Mouse (Mus musculus) gonadal fat pad, adult 2 months (tissue): ENCODE data around the gene Atn1. TPM values are rescaled to one million over a fixed set of nuclear protein-coding genes. Genes with fewer than 3 reads are reported as not detected.

ENCODE experiments used
- DNase-seq: peaks from one replicate; pipeline ENCODE4 v3.0.0-alpha.2; 2012; ENCODE audit warnings: low read depth
- polyA plus RNA-seq: library from polyadenylated mRNA; depleted of rRNA; stranded (reverse); fragments of >200 nt; gene quantifications from 2 replicates; pipeline ENCODE4 v1.2.3, GENCODE M21; 2012

Gene Atn1
- polyA plus RNA-seq, 1 experiment = 22.4 TPM

- DNase-seq = no peak
Observed at GRCm38 (mm10) chr6:124740888-124741761, 15.2 kb downstream of the Atn1 start, which contains the start of gene Grcc10. Gene Grcc10 (minus strand): TSS chr6:124741374.

GRCm38 (mm10) chr6:124740211-124740887 lies 16.0 kb downstream of the Atn1 start:
- no peak for DNase-seq

GRCm38 (mm10) chr6:124739231-124739796 lies 17.0 kb downstream of the Atn1 start:
- DNase-seq = no peak

- DNase-seq = no peak
Observed at GRCm38 (mm10) chr6:124738511-124739023, 17.8 kb downstream of the Atn1 start, which contains the start of gene Ptpn6. Gene Ptpn6 (minus strand): TSS chr6:124738714.

- DNase-seq = no peak
Observed at GRCm38 (mm10) chr6:124737040-124737439, 19.3 kb downstream of the Atn1 start.

- no peak for DNase-seq
Observed at GRCm38 (mm10) chr6:124734417-124734816, 21.9 kb downstream of the Atn1 start.

- DNase-seq = no peak
Observed at GRCm38 (mm10) chr6:124732476-124733370, 23.6 kb downstream of the Atn1 start.

GRCm38 (mm10) chr6:124731038-124731437 lies 25.3 kb downstream of the Atn1 start:
- no peak for DNase-seq

GRCm38 (mm10) chr6:124729850-124730705 lies 26.2 kb downstream of the Atn1 start:
- DNase-seq = no peak

- DNase-seq = no peak
Observed at GRCm38 (mm10) chr6:124728621-124729020, 27.7 kb downstream of the Atn1 start.

- DNase-seq = no peak
Observed at GRCm38 (mm10) chr6:124724472-124724871, 31.9 kb downstream of the Atn1 start.

GRCm38 (mm10) chr6:124723541-124723940 lies 32.8 kb downstream of the Atn1 start:
- no peak for DNase-seq

- DNase-seq = no peak
Observed at GRCm38 (mm10) chr6:124722876-124723473, 33.3 kb downstream of the Atn1 start.

GRCm38 (mm10) chr6:124720904-124721303 lies 35.4 kb downstream of the Atn1 start:
- no peak for DNase-seq

GRCm38 (mm10) chr6:124719354-124719978 lies 36.9 kb downstream of the Atn1 start:
- no peak for DNase-seq

GRCm38 (mm10) chr6:124718703-124719102 lies 37.6 kb downstream of the Atn1 start:
- DNase-seq = no peak

GRCm38 (mm10) chr6:124717968-124718367 lies 38.4 kb downstream of the Atn1 start:
- no peak for DNase-seq

GRCm38 (mm10) chr6:124716864-124717490 lies 39.3 kb downstream of the Atn1 start:
- DNase-seq = no peak

GRCm38 (mm10) chr6:124712918-124713317 lies 43.4 kb downstream of the Atn1 start:
- no peak for DNase-seq
